ENCODE assay signal across 8 mouse cellular contexts in genomic region chr13:21326657-21327211, GRCm38 (mm10). TPM values are rescaled to one million over a fixed set of nuclear protein-coding genes. Genes with fewer than 3 reads are reported as not detected.
A peak's percentile ranks its signal among the peaks of the same experiment; 100 is the strongest.
DNase-seq lines count a peak whose midpoint lies in the region; ATAC-seq lines count a peak whose summit lies in the region.

No protein-coding gene starts in this region.

- H3K27me3 ChIP-seq in hindbrain, embryonic 16.5 days (replicated peaks; ENCODE audit: control insufficient read depth, insufficient read depth, low read length), result no peaks in the 10 kb centered on the region

- peak overlapping the region; percentile 53 for H3K9ac ChIP-seq in hindbrain, embryonic 16.5 days (ENCODE audit: low read depth, low read length)

- peak; percentile 73 for DNase-seq in WW6 (ENCODE audit: low read depth, low spot score)
- peak; percentile 82 to 90 for DNase-seq in cerebellum, postnatal 25 days
- peak; percentile 68 for DNase-seq in gastrocnemius, adult 18-20 months (ENCODE audit: low spot score)
- peak; percentile 88 for DNase-seq in left cerebral cortex, adult 18-20 months (ENCODE audit: low spot score in 2 of 2)
- peak; percentile 76 for DNase-seq in right cerebral cortex, postnatal 25 days
- DNase-seq in urinary bladder, postnatal 4 days (ENCODE audit: low spot score in 2 of 2), result peak; percentile 58 to 83

- WGBS in hindbrain, embryonic 16.5 days, result under 1% methylated on average over 24 of the region's 24 CpGs

- peak; percentile 83 for ATAC-seq in hindbrain, embryonic 16.5 days
- ATAC-seq in megakaryocyte, adult 5-6 weeks (ENCODE audit: poor library complexity, severe bottlenecking), result peak; percentile 67

- peak overlapping the region; percentile 89 for H3K4me2 ChIP-seq in hindbrain, embryonic 16.5 days (ENCODE audit: low read length)

- no peaks in the 10 kb centered on the region for H3K36me3 ChIP-seq in hindbrain, embryonic 16.5 days (ENCODE audit: control insufficient read depth, insufficient read depth, low read length)

- no peaks in the 10 kb centered on the region for H3K9me3 ChIP-seq in hindbrain, embryonic 16.5 days (ENCODE audit: control insufficient read depth, low read length)

- no peak overlapping the region for H3K27ac ChIP-seq in hindbrain, embryonic 16.5 days (ENCODE audit: low read depth, low read length)

- H3K4me3 ChIP-seq in hindbrain, embryonic 16.5 days (ENCODE audit: low read length), result peak overlapping the region; percentile 50

- peaks cover 7% of the 10 kb centered on the region for H3K4me1 ChIP-seq in hindbrain, embryonic 16.5 days (ENCODE audit: control insufficient read depth, insufficient read depth, low read depth, low read length)

RNA-seq across cellular contexts. Expression of gene Gpx6, which starts 14.8 kb away (rescaled TPM):
- total RNA-seq in gastrocnemius, adult 18-20 months (2021), result not detected
- polyA plus RNA-seq in hindbrain, embryonic 16.5 days (2015; fragmentation: Nextera tagmentation; extraction: Ambion mirVana), result 0.26 and 0.64 TPM in 2 replicates
- total RNA-seq in left cerebral cortex, adult 18-20 months (2021), result under 1 TPM; 0.33 to 0.37 TPM
- not detected in 2 replicates for total RNA-seq in megakaryocyte, adult 5-6 weeks (2015)
- total RNA-seq in megakaryocyte, adult 5-6 weeks (2017), result not detected in 2 replicates

RNA-seq across cellular contexts. Expression of gene Olfr1367, which starts 20.0 kb away (rescaled TPM):
- not detected for total RNA-seq in gastrocnemius, adult 18-20 months (2021)
- polyA plus RNA-seq in hindbrain, embryonic 16.5 days (2015; fragmentation: Nextera tagmentation; extraction: Ambion mirVana), result not detected in 2 replicates
- not detected for total RNA-seq in left cerebral cortex, adult 18-20 months (2021)
- total RNA-seq in megakaryocyte, adult 5-6 weeks (2015), result not detected in 2 replicates
- total RNA-seq in megakaryocyte, adult 5-6 weeks (2017), result not detected in 2 replicates

RNA-seq across cellular contexts. Expression of gene Gpx5, which starts 34.2 kb away (rescaled TPM):
- total RNA-seq in gastrocnemius, adult 18-20 months (2021), result not detected
- polyA plus RNA-seq in hindbrain, embryonic 16.5 days (2015; fragmentation: Nextera tagmentation; extraction: Ambion mirVana), result not detected in 2 replicates
- total RNA-seq in left cerebral cortex, adult 18-20 months (2021), result not detected
- not detected in 2 replicates for total RNA-seq in megakaryocyte, adult 5-6 weeks (2015)
- total RNA-seq in megakaryocyte, adult 5-6 weeks (2017), result not detected in 2 replicates

RNA-seq across cellular contexts. Expression of gene Zscan12, which starts 35.9 kb away (rescaled TPM):
- 1 to 10 TPM; 6.8 to 7.6 TPM for total RNA-seq in gastrocnemius, adult 18-20 months (2021)
- 10.1 and 12.0 TPM in 2 replicates for polyA plus RNA-seq in hindbrain, embryonic 16.5 days (2015; fragmentation: Nextera tagmentation; extraction: Ambion mirVana)
- 1 to 10 TPM; 8.3 to 8.9 TPM for total RNA-seq in left cerebral cortex, adult 18-20 months (2021)
- total RNA-seq in megakaryocyte, adult 5-6 weeks (2015), result 4.4 and 4.7 TPM in 2 replicates
- 5.6 and 8.3 TPM in 2 replicates for total RNA-seq in megakaryocyte, adult 5-6 weeks (2017)
